Mouse (Mus musculus): Measurements from ENCODE around the gene Tmem273.

GRCm38 (mm10) chr14:32858361-32858760 is 72.6 kb downstream of the Tmem273 start:
- TF ChIP-seq POLR2A (IDR thresholded peaks at IDR 0.05; ENCODE audit: low read depth, low read length), result no peak
- TF ChIP-seq CTCF (conservative IDR thresholded peaks at IDR 0.05; ENCODE audit: insufficient read depth, insufficient read length, low read depth, low read length), result no peak

All from kidney, adult 2 months (tissue).